In the genomic region with DNA sequence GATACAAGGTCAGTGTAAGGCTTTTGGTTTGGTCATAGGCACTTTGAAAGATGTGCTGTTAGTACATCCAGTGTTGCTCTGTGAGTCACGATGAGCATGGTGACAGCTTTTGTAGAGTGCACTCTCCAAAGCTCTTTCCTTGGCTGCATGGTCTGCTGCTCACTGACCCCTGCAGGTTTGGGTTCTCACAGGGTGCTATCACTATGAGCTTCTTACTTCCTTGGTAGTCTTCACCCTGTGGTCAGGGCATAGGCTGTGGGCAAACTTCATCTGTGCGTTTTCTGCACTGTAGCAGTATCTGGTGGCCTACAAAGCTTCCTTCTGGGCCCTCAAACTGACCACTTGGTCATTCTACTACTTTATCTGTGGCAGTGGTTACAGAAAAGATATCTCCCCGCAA, we compare ENCODE assay signal across 16 mouse cellular contexts.
"Had no signal": no experiment of that assay in that cellular context is flagged by ENCODE, and none has a peak within 500 bp of the region (broad histone marks: within the 10 kb centered on the region; RNA-seq: fewer than 3 reads in every experiment).

No protein-coding gene starts in this region.

- H3K27me3 ChIP-seq: midbrain, embryonic 12.5 days; neural tube, embryonic 12.5 days; stomach, embryonic 15.5 days had no signal

- H3K4me2 ChIP-seq: lung, embryonic 14.5 days; midbrain, embryonic 12.5 days; neural tube, embryonic 12.5 days; stomach, embryonic 15.5 days had no signal

- DNase-seq: lung, adult 18-20 months; lung, embryonic 14.5 days; lung, postnatal 10 days; lung, postnatal 4 days; midbrain, embryonic 14.5 days; right cerebral cortex, postnatal 14 days; thymus, adult 2 months; thymus, postnatal 25 days; thymus, postnatal 4 days had no signal

- H3K9ac ChIP-seq: liver, embryonic 14.5 days; lung, embryonic 14.5 days; midbrain, embryonic 12.5 days; neural tube, embryonic 12.5 days; stomach, embryonic 15.5 days had no signal

- H3K27ac ChIP-seq: liver, embryonic 14.5 days; midbrain, embryonic 10.5 days; neural tube, embryonic 12.5 days; stomach, embryonic 15.5 days; stomach, postnatal 0 days had no signal

- H3K36me3 ChIP-seq: midbrain, embryonic 12.5 days; neural tube, embryonic 12.5 days; stomach, embryonic 15.5 days had no signal

- H3K4me3 ChIP-seq: midbrain, embryonic 10.5 days; midbrain, embryonic 12.5 days; myocyte; neural tube, embryonic 12.5 days; stomach, embryonic 15.5 days had no signal

- H3K4me1 ChIP-seq: neural tube, embryonic 12.5 days; stomach, embryonic 15.5 days had no signal

- H3K9me3 ChIP-seq: midbrain, embryonic 10.5 days; midbrain, embryonic 12.5 days; neural tube, embryonic 12.5 days; stomach, embryonic 15.5 days had no signal
